Mouse (Mus musculus) heart, embryonic 11.5 days (tissue): ENCODE data around the gene Fam193b. TPM values are rescaled to one million over a fixed set of nuclear protein-coding genes. Genes with fewer than 3 reads are reported as not detected.
A peak's percentile ranks its signal among the peaks of the same experiment; 100 is the strongest.

Experiments
- ATAC-seq: fragments of 200-750 bp; cut with Nextera tagmentation; replicated peaks from 2 replicates; pipeline ENCODE4 v1.8.0; 2017; ENCODE audit warnings: moderate library complexity; ENCODE audit not compliant: insufficient number of reproducible peaks, low FRiP score, low TSS enrichment
- H3K27ac ChIP-seq: fragments of 300-500 bp; sonication (generic); 2 replicates; pipeline ENCODE4 v1.5.1; 2014; ENCODE audit warnings: mild to moderate bottlenecking, low read depth, low read length
- H3K27me3 ChIP-seq: fragments of 300-500 bp; sonication (generic); 2 replicates; pipeline ENCODE4 v1.6.1; 2014; ENCODE audit warnings: mild to moderate bottlenecking, low read length, mixed read lengths; ENCODE audit not compliant: control insufficient read depth, insufficient read depth
- H3K36me3 ChIP-seq: fragments of 300-500 bp; sonication (generic); 2 replicates; pipeline ENCODE4 v1.6.1; 2014; ENCODE audit warnings: mild to moderate bottlenecking, low read length, moderate library complexity, mixed read lengths; ENCODE audit not compliant: control insufficient read depth, insufficient read depth
- H3K4me1 ChIP-seq: fragments of 300-500 bp; sonication (generic); 2 replicates; pipeline ENCODE4 v1.6.1; 2014; ENCODE audit warnings: low read length; ENCODE audit not compliant: control insufficient read depth, insufficient read depth
- H3K4me2 ChIP-seq: fragments of 300-500 bp; sonication (generic); 2 replicates; pipeline ENCODE4 v1.6.1; 2014; ENCODE audit warnings: mild to moderate bottlenecking, moderate library complexity
- H3K4me3 ChIP-seq: fragments of 300-500 bp; sonication (generic); 2 replicates; pipeline ENCODE4 v1.5.1; 2014; ENCODE audit warnings: low read depth, low read length
- H3K9ac ChIP-seq: fragments of 300-500 bp; sonication (generic); 2 replicates; pipeline ENCODE4 v1.6.1; 2014; ENCODE audit warnings: mild to moderate bottlenecking, low read depth, low read length, moderate library complexity
- H3K9me3 ChIP-seq: fragments of 300-500 bp; sonication (generic); replicated peaks from 2 replicates; pipeline ENCODE4 v1.6.1; 2016; ENCODE audit warnings: low read length; ENCODE audit not compliant: control insufficient read depth
- WGBS: fragments of 180-500 bp; shearing (Covaris S2); extraction: QIAGEN DNeasy Blood & Tissue Kit; methylation state at CpG from one replicate; pipeline ENCODE4 v1.1.7; 2014; ENCODE audit not compliant: insufficient replicate concordance; 5-methylcytosine and 5-hydroxymethylcytosine counted together
- polyA plus RNA-seq: library from polyadenylated mRNA; unstranded; fragments of >200 nt; fragmentation: Nextera tagmentation; extraction: Ambion mirVana; gene quantifications from 2 replicates; pipeline ENCODE4 v1.2.1, GENCODE M21; 2014

The Fam193b gene
- 19.1 and 21.9 TPM in 2 replicates for polyA plus RNA-seq

DNA sequence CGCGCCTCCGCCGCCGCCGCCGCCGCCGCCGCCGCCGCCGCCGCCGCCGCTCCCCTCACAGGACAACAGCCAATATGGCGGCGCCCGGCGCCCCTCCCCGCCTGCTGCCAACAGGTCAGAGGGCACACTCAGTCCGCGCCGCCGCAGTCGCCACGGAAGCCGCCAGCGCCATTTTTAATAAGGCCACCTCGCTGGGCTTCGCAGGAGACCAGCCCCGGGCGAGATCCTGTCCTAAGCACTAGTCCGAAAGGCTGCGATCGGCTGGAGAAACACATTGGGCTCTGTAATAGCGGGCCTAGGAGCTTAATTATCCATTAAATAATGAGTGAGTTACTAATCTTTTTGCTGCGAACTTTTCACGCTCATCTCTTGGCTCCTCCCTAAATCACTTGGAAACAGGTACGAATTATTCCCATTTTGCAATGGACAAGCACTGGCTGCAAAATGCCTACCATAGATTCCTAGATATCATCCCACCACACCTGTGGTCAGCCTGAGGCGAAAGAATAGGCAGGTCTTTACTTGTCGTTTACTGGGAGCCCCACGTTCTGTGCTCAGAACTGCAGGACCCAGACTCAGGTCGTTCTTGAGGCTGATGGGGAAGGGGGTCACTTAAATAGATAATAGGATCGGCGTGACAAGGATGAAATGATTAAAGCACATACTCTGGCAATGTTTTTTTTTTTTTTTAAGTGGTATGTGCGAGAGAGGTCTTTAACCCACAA, at the start of gene Fam193b:
Fam193b (minus strand) TSS at position 94 of the 725 bp plus-strand sequence.
- H3K4me1 ChIP-seq: peaks cover 9% of the 10 kb centered on the region
- 2% methylated on average over 47 of the region's 47 CpGs for WGBS
- peak within 1 kb of the TSS; percentile 87 for H3K27ac ChIP-seq
- peak within 1 kb of the TSS; percentile 81 for H3K4me2 ChIP-seq
- H3K27me3 ChIP-seq: no peaks in the 10 kb centered on the region
- peak within 1 kb of the TSS; percentile 96 for H3K9ac ChIP-seq
- H3K36me3 ChIP-seq: no peaks in the 10 kb centered on the region
- peak within 1 kb of the TSS; percentile 97 for H3K4me3 ChIP-seq
- peak; percentile 92 for ATAC-seq
- H3K9me3 ChIP-seq: peaks cover 2% of the 10 kb centered on the region; the same call in 1 of the 2 replicates

DNA sequence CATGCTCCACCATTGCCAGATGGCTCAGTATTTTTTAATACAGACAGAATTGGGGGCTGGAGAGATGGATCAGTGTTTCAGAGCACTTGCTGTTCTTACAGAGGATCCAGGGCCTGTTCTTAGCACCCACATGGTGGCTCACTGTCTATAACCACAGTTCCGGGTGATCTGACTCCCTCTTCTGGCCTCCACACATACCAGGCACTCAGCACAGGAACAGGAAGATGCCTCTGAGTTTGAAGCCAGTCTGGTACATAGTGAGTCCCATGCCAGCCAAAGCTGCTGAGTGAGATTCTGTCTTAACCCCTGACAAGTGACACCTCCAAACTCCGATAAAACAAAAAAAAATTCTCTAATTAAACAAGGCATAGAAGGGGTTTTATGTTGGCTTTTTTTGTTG, 49.4 kb upstream of the Fam193b start:
- ATAC-seq: no peak
- no peak overlapping the region for H3K27ac ChIP-seq
- no peaks in the 10 kb centered on the region for H3K36me3 ChIP-seq
- H3K4me1 ChIP-seq: peaks cover 5% of the 10 kb centered on the region; the same call in 1 of the 2 replicates
- no peaks in the 10 kb centered on the region for H3K9me3 ChIP-seq
- H3K9ac ChIP-seq: no peak overlapping the region
- 76% methylated on average over 2 of the region's 2 CpGs for WGBS
- no peak overlapping the region for H3K4me2 ChIP-seq
- no peaks in the 10 kb centered on the region for H3K27me3 ChIP-seq
- H3K4me3 ChIP-seq: no peak overlapping the region

DNA sequence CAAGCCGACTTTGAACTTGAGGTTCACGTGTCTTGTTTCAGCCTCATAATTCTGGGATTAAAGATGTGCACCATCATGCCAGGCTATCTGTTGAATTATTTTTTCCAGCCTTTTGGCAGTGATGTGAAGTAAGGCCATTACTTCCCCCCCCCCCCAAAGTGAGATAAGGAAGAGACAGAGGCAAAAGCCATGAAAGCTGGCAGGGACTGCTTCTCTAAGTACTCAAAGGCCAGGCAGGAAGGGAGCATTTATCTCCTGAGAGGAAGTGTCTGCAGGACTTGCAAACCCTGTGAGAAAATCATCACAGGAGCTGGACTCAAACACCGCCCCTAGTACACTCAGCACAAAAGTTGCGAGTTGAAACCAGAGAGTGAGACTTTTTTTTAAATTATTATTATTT, 48.4 kb upstream of the Fam193b start:
- WGBS: 86% methylated on average over 4 of the region's 4 CpGs

DNA sequence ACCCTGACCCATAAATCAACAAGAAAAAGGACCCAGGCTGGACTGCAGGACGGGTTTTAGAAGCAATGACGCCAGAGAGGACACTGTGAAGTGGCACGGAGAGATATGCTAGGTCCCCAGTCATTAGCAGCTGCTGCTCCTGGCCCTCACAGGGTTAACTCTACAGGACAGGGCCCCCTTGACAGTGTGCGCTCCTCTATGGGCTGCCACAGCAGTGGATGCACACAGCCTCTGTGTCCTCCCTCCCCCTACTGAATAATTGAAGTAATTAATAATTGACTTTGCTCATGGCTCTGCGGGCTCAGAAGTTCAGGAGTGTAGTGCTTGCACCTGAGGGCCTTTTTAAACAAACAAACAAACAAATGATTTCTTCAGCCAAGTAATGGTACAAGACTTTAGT, 42.6 kb upstream of the Fam193b start:
- 43% methylated on average over 5 of the region's 5 CpGs for WGBS

More for the DNA sequence above, 48.4 kb upstream of the Fam193b start:
- no peak overlapping the region for H3K9ac ChIP-seq
- no peaks in the 10 kb centered on the region for H3K9me3 ChIP-seq
- H3K4me1 ChIP-seq: peaks cover 5% of the 10 kb centered on the region; the same call in 1 of the 2 replicates
- no peaks in the 10 kb centered on the region for H3K36me3 ChIP-seq
- no peak overlapping the region for H3K4me2 ChIP-seq
- H3K4me3 ChIP-seq: no peak overlapping the region
- no peak overlapping the region for H3K27ac ChIP-seq
- no peak for ATAC-seq
- no peaks in the 10 kb centered on the region for H3K27me3 ChIP-seq

GRCm38 (mm10) chr13:55611996-55612395, 41.1 kb upstream of the Fam193b start:
- H3K4me2 ChIP-seq: no peak overlapping the region
- WGBS: 77% methylated on average over 7 of the region's 7 CpGs
- H3K36me3 ChIP-seq: peaks cover 5% of the 10 kb centered on the region; the same call in 1 of the 2 replicates
- no peaks in the 10 kb centered on the region for H3K27me3 ChIP-seq
- H3K9ac ChIP-seq: no peak overlapping the region
- no peak for ATAC-seq
- H3K4me1 ChIP-seq: no peaks in the 10 kb centered on the region
- no peaks in the 10 kb centered on the region for H3K9me3 ChIP-seq
- H3K4me3 ChIP-seq: no peak overlapping the region
- H3K27ac ChIP-seq: no peak overlapping the region

More for the DNA sequence above, 42.6 kb upstream of the Fam193b start:
- Histone ChIP-seq H3K27me3 (no peaks in the 10 kb centered on the region), H3K36me3 (peaks cover 5% of the 10 kb centered on the region; the same call in 1 of the 2 replicates), H3K4me1 (no peaks in the 10 kb centered on the region), H3K27ac (no peak overlapping the region), H3K4me2 (no peak overlapping the region), H3K9ac (no peak overlapping the region), H3K4me3 (no peak overlapping the region), H3K9me3 (no peaks in the 10 kb centered on the region)
- ATAC-seq: no peak

GRCm38 (mm10) chr13:55607624-55608006, 36.7 kb upstream of the Fam193b start:
- Histone ChIP-seq H3K27ac (no peak overlapping the region), H3K9ac (no peak overlapping the region), H3K4me1 (no peaks in the 10 kb centered on the region), H3K27me3 (no peaks in the 10 kb centered on the region), H3K9me3 (no peaks in the 10 kb centered on the region), H3K36me3 (peaks cover 14% of the 10 kb centered on the region; the same call in 1 of the 2 replicates), H3K4me2 (no peak overlapping the region), H3K4me3 (no peak overlapping the region)
- no peak for ATAC-seq
- WGBS: 78% methylated on average over 2 of the region's 2 CpGs

DNA sequence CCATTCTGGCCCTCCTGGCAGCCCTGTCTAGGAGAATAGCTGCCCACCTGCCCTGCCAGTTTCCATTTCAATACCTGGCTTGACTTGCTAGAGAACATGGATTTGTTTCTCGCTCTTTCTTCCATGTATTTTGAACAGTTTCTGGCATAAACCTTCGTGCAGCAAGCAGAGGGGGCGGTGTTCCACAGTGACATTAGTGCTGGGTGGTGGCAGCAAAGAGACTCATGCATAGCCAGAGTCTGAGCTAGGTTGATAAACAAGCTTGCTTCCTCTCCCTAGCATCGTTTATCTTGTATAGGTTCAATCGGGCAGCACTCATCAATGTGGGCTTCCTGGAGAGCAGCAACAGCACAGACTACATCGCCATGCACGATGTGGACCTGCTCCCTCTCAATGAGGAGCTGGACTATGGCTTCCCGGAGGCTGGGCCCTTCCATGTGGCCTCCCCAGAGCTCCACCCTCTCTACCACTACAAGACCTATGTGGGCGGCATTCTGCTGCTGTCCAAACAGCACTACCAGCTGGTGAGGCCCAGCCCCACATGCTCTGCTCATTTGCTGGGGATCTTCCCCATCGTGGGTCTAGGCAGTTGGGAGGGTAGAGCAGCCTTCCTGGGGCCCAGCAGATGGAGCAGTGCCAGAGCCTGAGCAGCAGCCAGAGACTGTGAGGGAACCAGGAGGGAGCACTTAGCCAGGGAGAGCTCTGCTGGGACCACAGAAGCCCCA, 36.1 kb upstream of the Fam193b start:
- Histone ChIP-seq H3K4me2 (no peak overlapping the region), H3K9me3 (no peaks in the 10 kb centered on the region), H3K4me1 (no peaks in the 10 kb centered on the region), H3K27ac (no peak overlapping the region), H3K4me3 (no peak overlapping the region), H3K36me3 (peaks cover 14% of the 10 kb centered on the region; the same call in 1 of the 2 replicates), H3K9ac (no peak overlapping the region), H3K27me3 (no peaks in the 10 kb centered on the region)
- WGBS: 75% methylated on average over 10 of the region's 10 CpGs
- ATAC-seq: no peak

- no peak for ATAC-seq
- H3K27me3 ChIP-seq: no peaks in the 10 kb centered on the region
- H3K9ac ChIP-seq: no peak overlapping the region
- H3K9me3 ChIP-seq: no peaks in the 10 kb centered on the region
- peaks cover 14% of the 10 kb centered on the region; the same call in 1 of the 2 replicates for H3K36me3 ChIP-seq
- no peak overlapping the region for H3K4me2 ChIP-seq
- H3K27ac ChIP-seq: no peak overlapping the region
- H3K4me1 ChIP-seq: peaks cover 5% of the 10 kb centered on the region; the same call in 1 of the 2 replicates
- H3K4me3 ChIP-seq: no peak overlapping the region
- WGBS: 87% methylated on average over 3 of the region's 3 CpGs
These were observed 33.7 kb upstream of the Fam193b start for GRCm38 (mm10) chr13:55604606-55605005.
